17 mouse cellular contexts compared by ENCODE assay signal in genomic region chr2:44380225-44380624, GRCm38 (mm10).
"Had no signal": no experiment of that assay in that cellular context is flagged by ENCODE, and none has a peak within 500 bp of the region (broad histone marks: within the 10 kb centered on the region; RNA-seq: fewer than 3 reads in every experiment).

No protein-coding gene starts in this region.

- H3K4me3 ChIP-seq: neural tube, embryonic 12.5 days; neural tube, embryonic 13.5 days; neural tube, embryonic 15.5 days; stomach, embryonic 15.5 days had no signal

- H3K27me3 ChIP-seq: neural tube, embryonic 12.5 days; neural tube, embryonic 13.5 days; neural tube, embryonic 15.5 days; stomach, embryonic 15.5 days had no signal

- H3K4me1 ChIP-seq: neural tube, embryonic 12.5 days; neural tube, embryonic 13.5 days; neural tube, embryonic 15.5 days; stomach, embryonic 15.5 days had no signal

- H3K9me3 ChIP-seq: neural tube, embryonic 12.5 days; neural tube, embryonic 13.5 days; neural tube, embryonic 15.5 days; stomach, embryonic 15.5 days had no signal

- H3K9ac ChIP-seq: neural tube, embryonic 12.5 days; neural tube, embryonic 13.5 days; neural tube, embryonic 15.5 days; stomach, embryonic 15.5 days had no signal

- H3K36me3 ChIP-seq: neural tube, embryonic 12.5 days; neural tube, embryonic 13.5 days; neural tube, embryonic 15.5 days; stomach, embryonic 15.5 days had no signal

- H3K4me2 ChIP-seq: neural tube, embryonic 12.5 days; neural tube, embryonic 13.5 days; neural tube, embryonic 15.5 days; stomach, embryonic 15.5 days had no signal

- H3K27ac ChIP-seq: neural tube, embryonic 12.5 days; neural tube, embryonic 13.5 days; neural tube, embryonic 15.5 days; stomach, embryonic 15.5 days; stomach, postnatal 0 days had no signal

- DNase-seq: retina, postnatal 1 day; right cerebral cortex, adult 18-20 months; right cerebral cortex, postnatal 14 days; right cerebral cortex, postnatal 25 days; right cerebral cortex, postnatal 4 days; spleen, adult 18-20 months; thymus, adult 18-20 months; thymus, adult 2 months; thymus, postnatal 14 days; thymus, postnatal 25 days; thymus, postnatal 36 days; thymus, postnatal 4 days had no signal
